Mouse (Mus musculus) kidney, embryonic 14.5 days (tissue): Measurements from ENCODE around the gene Plaa. TPM values are rescaled to one million over a fixed set of nuclear protein-coding genes. Genes with fewer than 3 reads are reported as not detected.

ENCODE experiments used
- ATAC-seq: fragments of 200-750 bp; cut with Nextera tagmentation; 2 replicates; pipeline ENCODE4 v1.8.0; 2017; ENCODE audit warnings: moderate number of reproducible peaks, mild to moderate bottlenecking, moderate TSS enrichment, moderate library complexity; ENCODE audit not compliant: low FRiP score, low TSS enrichment
- H3K27ac ChIP-seq: fragments of 300-500 bp; sonication (generic); 2 replicates; pipeline ENCODE4 v1.5.1; 2014; ENCODE audit warnings: low read depth, mild to moderate bottlenecking, low read length, moderate library complexity, mixed read lengths
- H3K27me3 ChIP-seq: fragments of 300-500 bp; sonication (generic); 2 replicates; pipeline ENCODE4 v1.6.1; 2014; ENCODE audit warnings: mild to moderate bottlenecking, low read length; ENCODE audit not compliant: control insufficient read depth, insufficient read depth
- H3K36me3 ChIP-seq: fragments of 300-500 bp; sonication (generic); 2 replicates; pipeline ENCODE4 v1.6.1; 2014; ENCODE audit warnings: low read length, mixed read lengths; ENCODE audit not compliant: control insufficient read depth, insufficient read depth
- H3K4me1 ChIP-seq: fragments of 300-500 bp; sonication (generic); 2 replicates; pipeline ENCODE4 v1.6.1; 2014; ENCODE audit warnings: low read length, mixed read lengths; ENCODE audit not compliant: control insufficient read depth, insufficient read depth
- H3K4me2 ChIP-seq: fragments of 300-500 bp; sonication (generic); replicated peaks from 2 replicates; pipeline ENCODE4 v1.6.1; 2014; ENCODE audit warnings: low read depth, mild to moderate bottlenecking, low read length
- H3K4me3 ChIP-seq: fragments of 300-500 bp; sonication (generic); 2 replicates; pipeline ENCODE4 v1.5.1; 2014; ENCODE audit warnings: mild to moderate bottlenecking, low read length
- H3K9ac ChIP-seq: fragments of 300-500 bp; sonication (generic); 2 replicates; pipeline ENCODE4 v1.6.1; 2014; ENCODE audit warnings: low read depth, mild to moderate bottlenecking, low read length, moderate library complexity
- H3K9me3 ChIP-seq: fragments of 300-500 bp; sonication (generic); 2 replicates; pipeline ENCODE4 v1.6.1; 2016; ENCODE audit warnings: low read length; ENCODE audit not compliant: control insufficient read depth
- WGBS: fragments of 180-500 bp; shearing (Covaris S2); extraction: QIAGEN DNeasy Blood & Tissue Kit; methylation state at CpG from one replicate; pipeline ENCODE4 v1.1.7; 2014; 5-methylcytosine and 5-hydroxymethylcytosine counted together
- polyA plus RNA-seq: library from polyadenylated mRNA; unstranded; fragments of >200 nt; fragmentation: Nextera tagmentation; extraction: Ambion mirVana; gene quantifications from 2 replicates; pipeline ENCODE4 v1.2.1, GENCODE M21; 2014

Plaa gene
- polyA plus RNA-seq, 1 experiment from 2014 or later: 83.2 TPM

DNA sequence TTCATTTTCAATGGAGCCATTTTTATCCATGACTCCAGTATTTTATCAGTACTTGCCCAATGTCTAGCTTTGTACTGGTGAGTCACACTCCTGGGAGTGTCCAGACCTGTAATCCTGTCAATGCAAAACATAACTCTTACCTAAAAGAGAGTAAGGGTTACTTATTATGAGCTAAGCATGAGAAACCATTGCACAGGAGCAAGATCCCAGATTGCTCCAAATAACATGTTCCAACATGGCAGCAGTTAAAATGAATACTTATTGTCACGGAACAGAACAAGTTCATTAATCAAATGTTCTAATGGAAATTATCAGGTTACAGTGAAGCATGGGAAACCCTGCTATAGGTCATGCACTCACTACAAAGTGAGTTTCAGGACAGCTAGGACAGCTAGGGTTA lies 42.7 kb downstream of the Plaa start:
- H3K4me3 ChIP-seq: no peak overlapping the region
- H3K4me1 ChIP-seq: peaks cover 4% of the 10 kb centered on the region
- H3K36me3 ChIP-seq: no peaks in the 10 kb centered on the region
- no peaks in the 10 kb centered on the region for H3K27me3 ChIP-seq
- no peak overlapping the region for H3K9ac ChIP-seq
- no peak overlapping the region for H3K4me2 ChIP-seq
- WGBS: 66% methylated on average over 1 of the region's 1 CpGs
- no peak overlapping the region for H3K27ac ChIP-seq
- H3K9me3 ChIP-seq: no peaks in the 10 kb centered on the region
- no peak for ATAC-seq

DNA sequence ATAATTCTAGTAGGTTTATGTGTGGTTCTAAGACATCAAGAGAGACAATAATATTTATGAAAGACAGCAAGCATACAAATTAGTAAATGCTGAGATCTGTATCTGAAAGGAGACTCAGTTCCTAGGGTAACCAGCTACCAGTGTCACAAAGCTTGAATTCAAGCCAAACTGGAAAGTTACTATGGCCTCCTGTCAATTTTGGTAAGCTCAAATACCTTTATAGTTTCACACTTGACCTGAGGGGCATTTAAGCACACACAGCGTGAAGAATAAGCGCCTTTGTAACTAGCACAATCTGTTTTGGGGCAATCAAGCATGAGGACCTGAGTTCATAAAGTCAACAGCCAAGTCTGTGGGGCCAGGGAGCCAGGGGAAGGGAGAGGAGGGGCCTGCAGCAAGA lies 43.8 kb downstream of the Plaa start:
- Histone ChIP-seq H3K9me3 (no peaks in the 10 kb centered on the region), H3K4me1 (peaks cover 8% of the 10 kb centered on the region), H3K4me3 (no peak overlapping the region), H3K36me3 (no peaks in the 10 kb centered on the region), H3K4me2 (no peak overlapping the region), H3K9ac (no peak overlapping the region), H3K27ac (no peak overlapping the region), H3K27me3 (no peaks in the 10 kb centered on the region)
- WGBS: 38% methylated on average over 2 of the region's 2 CpGs
- no peak for ATAC-seq

DNA sequence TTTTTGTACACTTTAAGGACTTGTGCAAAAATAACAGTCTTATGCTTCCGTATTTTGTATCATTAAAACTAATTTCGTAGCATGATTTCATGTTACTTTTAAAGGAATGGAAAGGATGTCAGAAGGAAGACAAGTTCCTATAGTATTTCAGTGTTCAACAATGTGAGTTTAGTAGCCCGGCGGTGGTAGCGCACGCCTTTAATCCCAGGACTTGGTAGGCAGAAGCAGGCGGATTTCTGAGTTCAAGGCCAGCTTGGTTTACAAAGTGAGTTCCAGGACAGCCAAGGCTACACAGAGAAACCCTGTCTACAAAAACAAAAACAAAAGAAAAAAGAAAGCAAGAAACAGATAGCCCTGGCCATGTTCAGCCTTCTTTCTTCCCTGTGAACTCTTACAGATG lies 45.9 kb downstream of the Plaa start:
- H3K36me3 ChIP-seq: no peaks in the 10 kb centered on the region
- no peak overlapping the region for H3K9ac ChIP-seq
- H3K4me2 ChIP-seq: peak overlapping the region; percentile 62
- 72% methylated on average over 7 of the region's 7 CpGs for WGBS
- 0 out of 2 replicates have a peak, but pooled peaks have one; percentile 0 for ATAC-seq
- no peaks in the 10 kb centered on the region for H3K27me3 ChIP-seq
- H3K27ac ChIP-seq: no peak overlapping the region
- peaks cover 8% of the 10 kb centered on the region for H3K4me1 ChIP-seq
- peak overlapping the region; percentile 96; the same call in 1 of the 2 replicates for H3K4me3 ChIP-seq
- no peaks in the 10 kb centered on the region for H3K9me3 ChIP-seq

DNA sequence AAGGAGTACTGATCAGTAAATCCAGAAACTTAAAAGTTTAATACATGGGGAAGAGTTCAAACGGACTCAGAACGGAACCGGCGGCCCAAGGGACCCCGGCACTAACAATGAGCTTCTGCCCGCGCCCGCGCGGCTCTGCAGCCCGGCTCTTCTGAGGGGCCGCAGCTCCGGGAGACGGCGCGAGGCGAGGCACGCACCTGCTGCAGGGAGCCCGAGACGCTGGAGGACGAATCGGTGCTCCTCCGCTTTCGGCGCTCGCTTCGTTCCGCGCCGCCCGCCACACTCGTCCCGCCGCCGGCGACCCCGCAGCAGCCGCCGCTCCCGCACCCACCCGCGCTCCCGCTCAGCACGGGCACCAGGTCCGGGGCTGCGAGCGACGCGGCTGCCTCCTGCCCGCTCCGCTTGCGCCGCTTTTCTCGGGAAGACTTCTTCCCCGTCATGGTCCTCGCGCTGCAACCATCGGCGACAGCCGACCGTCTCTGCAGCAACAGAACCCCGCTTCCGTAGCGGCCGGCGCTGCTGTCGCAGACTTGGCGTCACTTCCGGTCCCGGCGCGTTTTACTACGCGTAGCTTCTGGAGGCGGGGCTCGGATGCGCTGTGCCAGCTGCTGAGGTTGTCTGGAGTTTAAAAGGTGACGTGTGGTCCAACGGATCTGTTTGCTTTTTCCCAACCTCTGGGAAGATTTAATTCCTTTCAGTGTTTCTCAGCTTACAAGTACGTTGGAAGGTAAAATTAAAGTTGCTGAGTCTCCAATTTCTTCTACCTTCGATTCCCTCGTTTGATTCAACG lies 46.6 kb downstream of the Plaa start, which contains the start of the genes Gm10306 and Caap1:
TSS of gene Gm10306 (plus strand) at position 282 of the 790 bp plus-strand sequence.
TSS of gene Caap1 (minus strand) at position 532 of the 790 bp plus-strand sequence.
- ATAC-seq: peak; percentile 98
- 1% methylated on average over 79 of the region's 83 CpGs for WGBS
- Histone ChIP-seq H3K27ac (peak within 1 kb of the TSS; percentile 74), H3K9me3 (no peaks in the 10 kb centered on the region), H3K36me3 (no peaks in the 10 kb centered on the region), H3K27me3 (no peaks in the 10 kb centered on the region), H3K4me1 (peaks cover 8% of the 10 kb centered on the region), H3K4me2 (peak within 1 kb of the TSS; percentile 62), H3K9ac (peak within 1 kb of the TSS; percentile 93), H3K4me3 (peak within 1 kb of the TSS; percentile 96)

DNA sequence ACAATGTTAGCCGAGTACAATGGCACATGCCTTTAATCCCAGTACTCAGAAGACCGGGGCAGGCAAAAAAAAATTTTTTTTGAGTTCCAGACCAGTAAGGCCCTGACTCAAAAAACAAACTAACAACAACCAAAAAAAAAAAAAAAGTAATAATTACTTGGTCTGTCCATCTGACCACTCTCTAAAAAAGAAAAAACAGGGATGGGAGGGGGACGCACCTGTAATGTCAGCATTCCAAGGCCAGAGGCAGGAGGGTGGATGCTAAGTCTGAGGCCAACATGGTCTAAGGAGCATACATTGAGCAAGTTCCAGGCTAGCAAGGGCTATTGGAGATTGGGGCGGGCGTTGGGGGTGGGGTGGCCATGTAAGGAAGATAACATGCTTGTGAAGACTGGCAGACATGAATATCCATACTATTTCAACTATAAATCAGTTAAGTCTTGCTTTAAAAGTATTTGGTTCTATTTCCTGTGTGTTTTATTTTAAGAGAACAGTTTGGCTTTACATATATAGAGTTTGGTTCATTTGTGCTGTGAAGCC lies 48.0 kb downstream of the Plaa start:
- H3K9ac ChIP-seq: no peak overlapping the region
- H3K27ac ChIP-seq: no peak overlapping the region
- H3K9me3 ChIP-seq: no peaks in the 10 kb centered on the region
- ATAC-seq: no peak
- H3K4me3 ChIP-seq: peak overlapping the region; percentile 96; the same call in 1 of the 2 replicates
- no peaks in the 10 kb centered on the region; the same call in 1 of the 2 replicates for H3K36me3 ChIP-seq
- H3K4me2 ChIP-seq: peak overlapping the region; percentile 62
- H3K4me1 ChIP-seq: peaks cover 8% of the 10 kb centered on the region
- 91% methylated on average over 5 of the region's 5 CpGs for WGBS
- H3K27me3 ChIP-seq: no peaks in the 10 kb centered on the region

DNA sequence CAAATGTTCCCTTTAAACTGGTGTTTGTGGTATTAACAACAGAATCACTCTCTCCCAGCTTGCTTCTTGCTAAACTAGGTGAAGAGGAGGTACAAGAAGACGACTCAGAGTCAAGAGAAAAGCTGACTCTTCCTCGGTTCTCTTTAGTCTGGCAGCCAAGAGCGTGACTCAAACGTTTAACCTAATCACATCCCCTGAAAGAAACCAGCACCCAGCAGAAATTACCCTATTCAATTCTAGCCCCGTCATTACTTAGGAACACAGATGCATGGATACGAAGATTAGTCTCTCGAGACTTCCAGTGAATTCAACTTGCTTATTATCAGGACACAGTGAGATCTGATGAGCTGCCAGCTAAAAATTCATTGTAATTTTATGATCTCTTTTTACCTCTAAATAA lies 58.7 kb downstream of the Plaa start:
- no peak for ATAC-seq
- no peak overlapping the region for H3K4me3 ChIP-seq
- no peak overlapping the region for H3K4me2 ChIP-seq
- no peaks in the 10 kb centered on the region for H3K27me3 ChIP-seq
- H3K4me1 ChIP-seq: no peaks in the 10 kb centered on the region
- no peak overlapping the region for H3K9ac ChIP-seq
- H3K36me3 ChIP-seq: peaks cover 13% of the 10 kb centered on the region; the same call in 1 of the 2 replicates
- H3K27ac ChIP-seq: no peak overlapping the region
- H3K9me3 ChIP-seq: no peaks in the 10 kb centered on the region
- 86% methylated on average over 7 of the region's 7 CpGs for WGBS

DNA sequence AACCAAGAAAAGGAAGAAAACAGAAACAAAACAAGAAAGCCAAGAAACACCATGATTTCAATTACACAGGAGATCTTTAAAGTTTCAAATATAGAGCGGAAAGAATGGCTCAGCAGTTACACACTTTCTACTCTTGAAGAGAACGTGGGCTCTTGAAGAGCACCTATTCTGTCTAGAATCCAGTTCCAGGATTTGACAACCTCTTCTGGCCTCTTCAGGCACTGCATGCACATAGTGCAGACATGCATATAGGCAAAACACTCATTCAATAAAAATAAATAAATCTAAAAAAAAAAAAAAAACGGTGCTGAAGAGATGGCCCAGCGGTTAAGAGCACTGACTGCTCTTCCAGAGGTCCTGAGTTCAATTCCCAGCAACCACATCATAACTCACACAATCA lies 60.0 kb downstream of the Plaa start:
- WGBS: 89% methylated on average over 4 of the region's 4 CpGs
- no peaks in the 10 kb centered on the region for H3K4me1 ChIP-seq

DNA sequence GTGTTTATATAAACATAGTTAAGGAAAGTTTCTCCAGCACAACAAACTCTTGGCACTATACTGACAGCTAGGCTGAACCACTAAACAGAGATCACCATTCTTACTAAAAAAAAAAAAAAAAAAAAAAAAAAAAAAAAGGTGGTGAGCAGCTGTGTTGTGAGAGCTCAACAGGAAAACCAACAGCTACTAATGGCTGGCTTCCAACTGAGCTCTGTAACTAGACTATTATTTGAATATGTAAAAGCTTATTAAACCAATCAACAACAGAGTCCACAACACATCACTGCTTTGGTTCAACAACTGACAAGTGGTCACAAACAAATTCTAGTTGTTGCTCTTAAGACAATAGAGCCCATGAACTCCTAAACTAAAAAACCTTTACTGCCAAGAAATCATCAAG lies 69.8 kb downstream of the Plaa start:
- Histone ChIP-seq H3K4me3 (no peak overlapping the region), H3K27ac (no peak overlapping the region), H3K27me3 (no peaks in the 10 kb centered on the region), H3K9me3 (no peaks in the 10 kb centered on the region), H3K4me2 (no peak overlapping the region), H3K4me1 (no peaks in the 10 kb centered on the region), H3K36me3 (0 out of 2 replicates have a peak, but pooled peaks cover 6% of the 10 kb centered on the region), H3K9ac (no peak overlapping the region)
- ATAC-seq: no peak

More for the DNA sequence above, 60.0 kb downstream of the Plaa start:
- H3K9ac ChIP-seq: no peak overlapping the region
- no peaks in the 10 kb centered on the region for H3K27me3 ChIP-seq
- no peak for ATAC-seq
- H3K9me3 ChIP-seq: no peaks in the 10 kb centered on the region
- H3K4me2 ChIP-seq: no peak overlapping the region
- H3K36me3 ChIP-seq: peaks cover 11% of the 10 kb centered on the region; the same call in 1 of the 2 replicates
- H3K4me3 ChIP-seq: no peak overlapping the region
- no peak overlapping the region for H3K27ac ChIP-seq

DNA sequence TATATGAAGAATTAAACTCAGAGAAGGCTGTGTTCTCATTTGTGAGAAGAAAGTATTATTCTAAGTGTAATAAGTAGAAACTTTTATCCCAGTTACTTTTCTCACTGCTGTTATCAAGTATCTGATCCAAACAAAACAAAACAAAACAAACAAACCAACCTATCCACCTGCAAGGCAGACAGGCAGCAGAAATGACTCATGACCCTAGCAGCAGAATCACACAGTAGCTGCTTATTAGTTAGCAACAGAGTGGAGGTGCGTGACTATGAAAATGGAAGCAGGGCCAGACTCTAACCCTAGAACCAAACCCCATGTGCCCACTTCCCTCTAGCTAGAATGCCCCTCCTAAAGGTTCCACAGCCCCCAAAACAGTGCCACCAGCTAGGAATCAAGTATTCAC lies 73.6 kb downstream of the Plaa start:
- ATAC-seq: no peak
- H3K9me3 ChIP-seq: no peaks in the 10 kb centered on the region
- no peaks in the 10 kb centered on the region for H3K27me3 ChIP-seq
- H3K9ac ChIP-seq: no peak overlapping the region
- no peak overlapping the region for H3K4me3 ChIP-seq
- 0 out of 2 replicates have a peak, but pooled peaks cover 1% of the 10 kb centered on the region for H3K36me3 ChIP-seq
- H3K4me2 ChIP-seq: no peak overlapping the region
- WGBS: 88% methylated on average over 1 of the region's 1 CpGs
- H3K4me1 ChIP-seq: no peaks in the 10 kb centered on the region
- no peak overlapping the region for H3K27ac ChIP-seq
